Mouse (Mus musculus) retina, postnatal 7 days (tissue): Measurements from ENCODE around the gene Spef1.

Source experiments
- DNase-seq: peaks from one replicate; pipeline ENCODE4 v3.0.0-alpha.2; 2012; ENCODE audit warnings: low read depth, low spot score

The Spef1 gene

GRCm38 (mm10) chr2:131206778-131207177, 19.7 kb upstream of the Spef1 start, which contains the start of gene Ap5s1:
Gene Ap5s1 (plus strand): TSS chr2:131207078.
- DNase-seq = no peak

- no peak for DNase-seq
Observed at GRCm38 (mm10) chr2:131205521-131206182, 18.6 kb upstream of the Spef1 start.

- DNase-seq = no peak
Observed at GRCm38 (mm10) chr2:131204410-131204981, 17.4 kb upstream of the Spef1 start.

DNA sequence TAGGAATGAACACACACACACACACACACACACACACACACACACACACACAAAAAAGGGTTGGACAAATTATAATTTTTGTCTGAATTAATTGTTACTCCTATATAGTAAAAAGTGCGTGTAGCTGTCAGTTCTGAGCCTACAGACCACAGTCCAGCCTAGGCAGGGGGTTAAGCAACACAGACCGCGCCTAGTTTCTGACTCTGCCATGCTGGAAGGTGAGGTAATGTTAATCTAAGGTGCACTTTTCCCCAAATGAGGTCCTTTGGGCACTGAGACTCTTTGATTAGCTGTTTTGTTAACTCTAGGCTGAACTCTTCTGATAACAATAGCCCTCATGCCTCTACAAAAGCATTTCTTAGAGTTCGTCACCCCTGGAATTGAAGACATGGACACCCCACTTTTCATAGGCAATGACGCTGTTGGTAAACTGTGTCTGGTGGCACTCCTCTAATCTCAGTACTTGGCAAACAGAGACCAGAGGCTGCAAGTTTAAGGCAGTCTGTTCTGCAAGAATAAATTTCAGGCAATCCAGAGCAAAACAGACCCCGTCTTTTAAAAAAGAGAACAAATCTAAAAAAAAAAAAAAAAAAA, 16.8 kb upstream of the Spef1 start:
- no peak for DNase-seq

- DNase-seq = no peak
Observed at GRCm38 (mm10) chr2:131201262-131201661, 14.2 kb upstream of the Spef1 start.

DNA sequence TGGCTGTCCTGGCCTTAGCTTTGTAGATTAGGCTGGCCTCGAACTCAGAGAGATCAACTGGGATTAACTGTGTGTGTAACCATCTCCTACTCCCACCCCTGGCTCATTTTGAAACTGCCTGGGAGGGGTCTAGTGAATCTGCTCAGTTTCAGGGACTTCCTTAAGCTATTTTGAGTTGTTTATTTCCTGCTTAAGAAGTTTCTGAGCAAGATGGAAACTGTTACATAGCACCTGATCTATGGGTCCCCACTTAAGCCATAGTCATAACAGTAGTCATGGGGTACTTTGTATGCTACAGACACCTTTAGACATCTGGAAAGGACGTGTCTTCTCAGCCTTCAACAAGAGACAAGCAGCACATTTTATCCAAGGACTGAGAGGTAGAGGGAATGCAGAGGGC, 13.6 kb upstream of the Spef1 start:
- DNase-seq = no peak

- no peak for DNase-seq
Observed at GRCm38 (mm10) chr2:131196606-131197316, 9.7 kb upstream of the Spef1 start.

- no peak for DNase-seq
Observed at GRCm38 (mm10) chr2:131191005-131191390, 3.9 kb upstream of the Spef1 start.

DNA sequence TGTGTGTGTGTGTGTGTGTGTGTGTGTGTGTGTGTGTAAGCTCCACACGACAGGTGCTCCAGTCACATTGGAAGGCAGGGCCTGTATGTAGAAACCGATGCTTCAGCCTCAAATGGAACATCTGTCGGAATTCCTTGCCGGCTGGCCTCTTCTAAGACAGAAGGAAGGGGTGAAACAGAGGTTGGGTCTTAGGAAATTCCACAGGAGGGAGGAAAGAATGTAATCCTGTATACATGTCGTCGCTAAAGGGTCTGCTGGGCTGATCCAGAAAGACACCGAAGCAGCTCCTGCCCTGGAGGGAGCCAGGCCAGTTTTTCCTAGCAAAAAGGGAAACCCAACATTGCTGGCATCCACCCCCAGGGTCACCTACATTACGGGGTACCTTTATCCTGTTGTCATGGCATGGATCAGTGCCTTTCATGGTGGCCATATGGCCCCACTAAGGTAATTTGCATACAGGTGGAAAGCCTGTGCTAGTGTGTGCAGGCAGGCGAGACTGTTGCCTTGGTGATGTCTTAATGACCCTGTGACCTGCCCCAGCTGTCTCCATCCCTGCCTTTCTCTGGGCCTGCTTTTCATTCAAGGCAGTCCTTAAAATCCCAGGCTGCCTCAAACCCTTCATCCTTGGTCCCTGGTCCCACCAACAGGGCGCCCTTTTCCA, 3.4 kb upstream of the Spef1 start:
- DNase-seq = no peak

DNA sequence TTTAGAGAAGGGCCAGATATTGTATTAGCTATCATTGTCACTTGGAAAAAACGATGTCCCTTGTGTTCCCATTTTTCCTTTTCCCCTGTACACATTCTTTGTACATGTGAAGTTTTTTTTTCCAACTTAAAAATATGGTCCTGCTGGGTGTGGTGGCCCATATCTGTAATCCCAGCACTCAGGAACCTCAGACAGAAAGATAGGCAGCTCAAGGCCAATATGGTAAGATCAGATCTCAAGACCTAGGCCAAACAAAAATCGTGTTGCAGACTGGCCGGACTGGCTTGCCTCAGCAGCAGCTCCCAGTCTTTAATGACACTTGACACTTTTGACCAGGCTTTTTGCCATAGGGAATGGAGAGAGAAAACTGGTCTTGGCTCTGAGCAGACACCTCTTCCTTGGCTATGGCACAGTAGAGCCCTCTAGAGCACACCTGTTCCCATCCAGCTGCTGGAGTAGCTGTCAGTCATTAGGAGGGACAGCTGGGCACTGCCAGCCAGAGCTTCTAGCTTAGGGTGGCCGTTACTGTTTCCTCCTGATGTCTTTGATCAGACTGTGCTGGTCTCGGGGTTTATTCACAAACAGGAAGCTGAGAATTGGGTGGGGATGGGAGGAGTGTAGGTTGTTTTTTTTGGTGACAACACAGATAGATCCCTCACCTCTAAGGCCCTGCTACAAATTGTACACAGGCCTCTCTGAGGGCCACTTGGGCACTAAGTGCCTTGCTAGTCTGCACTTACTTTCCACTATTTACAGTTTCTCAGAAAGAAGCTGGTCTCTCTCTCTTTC, 2.6 kb upstream of the Spef1 start:
- DNase-seq = no peak

- no peak for DNase-seq
Observed at GRCm38 (mm10) chr2:131188311-131188710, 1.2 kb upstream of the Spef1 start.

GRCm38 (mm10) chr2:131187602-131187922, 480 bp upstream of the Spef1 start:
- no peak for DNase-seq

DNA sequence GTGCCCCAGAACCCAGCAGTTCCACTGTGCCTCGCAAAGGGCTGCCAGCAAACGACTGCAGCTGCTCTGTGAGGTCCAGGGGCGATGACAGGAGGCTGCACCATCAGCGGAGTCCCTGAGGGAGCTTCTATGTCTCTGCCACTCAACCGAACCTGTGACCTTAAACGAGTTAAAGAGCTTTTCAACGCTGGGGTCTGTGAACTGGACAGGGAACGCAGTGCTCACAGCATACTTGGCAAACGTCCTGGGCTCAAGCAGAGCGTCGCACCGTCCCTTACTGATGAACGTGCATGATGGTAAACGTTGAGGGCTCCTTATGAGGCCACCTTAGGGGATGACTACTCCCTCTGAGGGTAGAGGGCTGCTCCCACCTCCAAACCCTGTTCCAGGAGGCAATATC, 739 bp downstream of the Spef1 start:
- no peak for DNase-seq

GRCm38 (mm10) chr2:131179990-131180587, 7.0 kb downstream of the Spef1 start, which contains the start of gene Cenpb:
Gene Cenpb (minus strand): TSS chr2:131180067.
- peak; percentile 78 for DNase-seq

DNA sequence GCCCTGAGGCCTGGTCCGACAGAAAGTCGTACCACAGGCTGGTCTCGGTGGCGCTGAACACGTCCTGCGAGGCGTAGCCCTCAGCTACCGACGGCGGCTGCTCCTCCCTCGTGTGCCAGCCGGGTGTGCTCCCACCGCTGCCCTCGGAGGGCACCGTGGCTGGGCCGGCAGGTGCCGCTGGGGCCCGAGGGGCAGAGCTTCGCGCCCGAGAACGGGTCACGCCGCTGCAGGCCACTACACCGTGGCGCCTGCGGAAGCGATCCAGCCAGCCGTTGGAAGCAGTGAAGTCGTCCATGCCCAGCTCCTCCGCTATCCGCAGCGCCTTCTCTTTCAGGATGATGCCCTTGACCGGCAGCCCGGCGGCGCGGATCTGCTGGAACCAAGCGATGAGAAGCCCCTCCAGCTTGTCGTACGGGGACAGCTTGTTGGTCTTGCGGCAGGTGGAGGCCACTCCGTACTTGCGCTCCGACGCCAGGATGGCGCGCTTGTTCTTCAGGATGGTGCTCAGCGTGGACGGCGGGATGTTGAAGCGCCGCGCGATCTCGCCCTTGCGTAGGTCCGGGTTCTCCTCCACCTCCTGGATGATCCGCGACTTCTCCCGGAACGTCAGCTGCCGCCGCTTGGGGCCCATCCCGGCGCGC, 7.7 kb downstream of the Spef1 start:
- DNase-seq = no peak

GRCm38 (mm10) chr2:131178828-131179245, 8.2 kb downstream of the Spef1 start:
- no peak for DNase-seq

GRCm38 (mm10) chr2:131177932-131178331, 9.2 kb downstream of the Spef1 start:
- DNase-seq = no peak

DNA sequence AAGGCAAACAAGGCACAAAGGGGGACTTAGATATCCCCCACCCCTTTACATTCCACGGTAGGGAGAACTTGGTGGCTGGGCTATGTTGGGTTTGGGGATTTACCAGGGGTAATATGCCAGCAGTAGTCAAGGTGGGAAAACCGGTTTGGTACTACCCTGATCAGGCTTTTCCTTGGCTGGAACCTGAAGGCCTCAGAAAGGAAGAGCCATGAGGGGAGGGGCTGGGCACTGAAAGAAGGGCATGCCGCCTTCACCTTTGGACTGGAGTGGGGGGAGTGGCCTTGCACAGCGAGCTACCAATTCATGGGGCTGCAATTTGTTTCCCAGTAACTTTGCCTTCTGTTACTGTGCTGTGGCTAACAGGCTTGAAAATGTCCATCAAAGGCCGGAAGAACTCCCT, 10.6 kb downstream of the Spef1 start:
- DNase-seq = no peak

DNA sequence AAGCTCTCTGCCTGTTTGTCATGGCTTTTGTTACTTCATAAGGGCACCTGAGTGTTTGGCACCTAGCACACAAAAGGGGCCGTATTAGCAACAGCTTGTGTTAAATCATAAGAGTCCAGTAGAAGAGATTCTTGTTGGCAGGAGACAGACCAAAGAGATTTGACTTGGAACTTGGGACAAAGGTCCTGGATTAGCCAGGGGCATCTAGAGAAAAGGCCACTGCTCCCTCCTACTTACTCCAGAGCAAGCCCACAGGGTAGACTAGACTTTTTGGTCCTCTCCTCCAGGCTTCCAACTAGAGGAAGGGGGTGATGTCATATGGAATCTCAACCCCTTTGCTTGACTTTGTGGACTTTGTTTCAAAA, 11.2 kb downstream of the Spef1 start:
- DNase-seq = no peak

DNA sequence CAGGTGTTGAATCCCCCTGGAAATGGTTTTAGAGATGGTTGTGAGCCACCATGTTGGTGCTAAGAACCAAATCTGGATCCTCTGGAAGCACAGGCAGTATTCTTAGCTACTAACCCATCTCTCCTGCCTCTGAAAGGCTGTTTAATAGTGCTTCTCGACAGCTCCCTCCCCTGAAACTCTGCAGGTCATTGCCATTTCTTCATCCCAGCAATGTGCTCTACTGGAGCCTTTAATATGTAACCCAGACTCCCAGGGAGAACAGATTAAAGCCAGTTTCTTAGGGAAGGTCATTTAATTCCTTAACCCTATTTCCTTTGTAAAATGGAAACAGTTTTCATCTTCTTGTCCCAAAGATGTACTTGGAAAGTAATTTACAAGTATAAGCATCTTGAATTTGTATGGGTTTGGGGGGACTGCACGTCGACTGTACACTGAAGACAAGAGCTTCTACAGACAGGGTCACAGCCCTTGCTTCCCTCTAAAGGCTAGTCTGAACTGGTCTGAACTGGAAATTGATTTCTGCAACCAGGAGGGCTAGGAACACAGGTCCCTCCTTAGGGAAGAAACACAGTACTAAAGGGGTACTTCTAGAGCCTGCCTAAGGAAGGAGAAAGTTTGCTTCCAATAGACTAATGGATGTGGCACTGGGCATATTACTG, 11.7 kb downstream of the Spef1 start:
- no peak for DNase-seq
